Mouse (Mus musculus): ENCODE results near the gene Sbf2. TPM values are rescaled to one million over a fixed set of nuclear protein-coding genes. Genes with fewer than 3 reads are reported as not detected.

Gene Sbf2
- total and polyA plus RNA-seq, 3 experiments = 1.3 to 4.4 TPM; not detected in 1

- Histone ChIP-seq H3K9me3 (replicated peaks; ENCODE audit: insufficient read depth, low read length) (no peaks in the 10 kb centered on the region), H3K79me2 (ENCODE audit: control insufficient read depth, insufficient read depth, low read length, poor library complexity) (no peaks in the 10 kb centered on the region), H3K27ac (ENCODE audit: control insufficient read depth, low read depth, low read length) (no peak overlapping the region), H3K36me3 (ENCODE audit: control insufficient read depth in 1 of 2, insufficient read depth in 2 of 2, low read length in 2 of 2) (peaks cover 0 to 6% of the 10 kb centered on the region in 2 experiments; a peak in 2 of 4 replicates), H3K4me1 (ENCODE audit: control insufficient read depth in 1 of 2, insufficient read depth in 2 of 2, low read length in 2 of 2) (peaks cover 0 to 8% of the 10 kb centered on the region in 2 experiments; a peak in 1 of 4 replicates), H3K9ac (ENCODE audit: control insufficient read depth, low read depth, low read length, poor library complexity, severe bottlenecking) (no peak overlapping the region), H3K27me3 (ENCODE audit: control insufficient read depth in 1 of 2, insufficient read depth in 2 of 2, low read length in 2 of 2) (no peaks in the 10 kb centered on the region), H3K4me3 (ENCODE audit: control insufficient read depth in 1 of 2, insufficient read depth in 1 of 2, low read depth in 2 of 2, low read length in 2 of 2) (no peak overlapping the region)
- DNase-seq (ENCODE audit: low read depth, low spot score) = no peak
- TF ChIP-seq POLR2AphosphoS5 (IDR thresholded peaks at IDR 0.05; ENCODE audit: borderline replicate concordance, low read depth, low read length) (no peak), ELF1 (IDR thresholded peaks at IDR 0.05; ENCODE audit: low read depth, low read length) (no peak), BHLHE40 (IDR thresholded peaks at IDR 0.05; ENCODE audit: borderline replicate concordance, low read depth, low read length) (no peak), CHD2 (IDR thresholded peaks at IDR 0.05; ENCODE audit: low read length) (no peak), GATA1 (IDR thresholded peaks at IDR 0.05; ENCODE audit: low read depth, low read length) (no peak), JUND (IDR thresholded peaks at IDR 0.05; ENCODE audit: low read depth, low read length) (no peak), ETS1 (IDR thresholded peaks at IDR 0.05; ENCODE audit: low read depth, low read length) (no peak), MAZ (IDR thresholded peaks at IDR 0.05; ENCODE audit: low read depth, low read length) (no peak), TBP (IDR thresholded peaks at IDR 0.05; ENCODE audit: low read depth, low read length) (no peak), ZMIZ1 (IDR thresholded peaks at IDR 0.05; ENCODE audit: low read depth, low read length) (no peak)
Observed at GRCm38 (mm10) chr7:110309246-110309645, 305.5 kb downstream of the Sbf2 start.

- no peaks in the 10 kb centered on the region for H3K27me3 ChIP-seq (ENCODE audit: control insufficient read depth in 1 of 2, insufficient read depth in 2 of 2, low read length in 2 of 2)
- no peak overlapping the region for H3K4me3 ChIP-seq (ENCODE audit: control insufficient read depth in 1 of 2, insufficient read depth in 1 of 2, low read depth in 2 of 2, low read length in 2 of 2)
- no peak overlapping the region for H3K9ac ChIP-seq (ENCODE audit: control insufficient read depth, low read depth, low read length, poor library complexity, severe bottlenecking)
- no peak overlapping the region for H3K27ac ChIP-seq (ENCODE audit: control insufficient read depth, low read depth, low read length)
- H3K79me2 ChIP-seq (ENCODE audit: control insufficient read depth, insufficient read depth, low read length, poor library complexity) = no peaks in the 10 kb centered on the region
- no peaks in the 10 kb centered on the region for H3K9me3 ChIP-seq (replicated peaks; ENCODE audit: insufficient read depth, low read length)
- no peak for DNase-seq (ENCODE audit: low read depth, low spot score)
- TF ChIP-seq SMC3 (IDR thresholded peaks at IDR 0.05; ENCODE audit: low read depth, low read length) (no peak), ETS1 (IDR thresholded peaks at IDR 0.05; ENCODE audit: low read depth, low read length) (no peak), GABPA (IDR thresholded peaks at IDR 0.05; ENCODE audit: low read depth, low read length) (no peak), TAL1 (IDR thresholded peaks at IDR 0.05; ENCODE audit: low read length) (no peak), ZKSCAN1 (IDR thresholded peaks at IDR 0.05; ENCODE audit: low read depth, low read length) (no peak), NRF1 (IDR thresholded peaks at IDR 0.05; ENCODE audit: insufficient read depth, low read depth, low read length, poor library complexity, severe bottlenecking) (no peak), MAX (IDR thresholded peaks at IDR 0.05; ENCODE audit: low read length) (no peak), POLR2AphosphoS2 (IDR thresholded peaks at IDR 0.05; ENCODE audit: low read length) (no peak)
- H3K4me1 ChIP-seq (ENCODE audit: control insufficient read depth in 1 of 2, insufficient read depth in 2 of 2, low read length in 2 of 2) = no peaks in the 10 kb centered on the region; a peak in 1 of 4 replicates
- peaks cover 0 to under 1% of the 10 kb centered on the region in 2 experiments; a peak in 1 of 4 replicates for H3K36me3 ChIP-seq (ENCODE audit: control insufficient read depth in 1 of 2, insufficient read depth in 2 of 2, low read length in 2 of 2)
Observed at GRCm38 (mm10) chr7:110307741-110308140, 307.0 kb downstream of the Sbf2 start.
